Mouse (Mus musculus) small intestine, adult 10 weeks (tissue): ENCODE results near the gene Slx. TPM values are rescaled to one million over a fixed set of nuclear protein-coding genes. Genes with fewer than 3 reads are reported as not detected.

Source experiments
- polyA plus RNA-seq: library from polyadenylated mRNA; stranded (reverse); fragments of 350-450 nt; fragmentation: Illumina TruSeq; extraction: RNeasy Lipid Tissue Mini Kit (QIAGEN cat#74804); gene quantifications from one replicate; pipeline ENCODE4 v1.2.3, GENCODE M21; 2014; ENCODE audit warnings: low replicate concordance

The Slx gene
- polyA plus RNA-seq, result not detected

DNA sequence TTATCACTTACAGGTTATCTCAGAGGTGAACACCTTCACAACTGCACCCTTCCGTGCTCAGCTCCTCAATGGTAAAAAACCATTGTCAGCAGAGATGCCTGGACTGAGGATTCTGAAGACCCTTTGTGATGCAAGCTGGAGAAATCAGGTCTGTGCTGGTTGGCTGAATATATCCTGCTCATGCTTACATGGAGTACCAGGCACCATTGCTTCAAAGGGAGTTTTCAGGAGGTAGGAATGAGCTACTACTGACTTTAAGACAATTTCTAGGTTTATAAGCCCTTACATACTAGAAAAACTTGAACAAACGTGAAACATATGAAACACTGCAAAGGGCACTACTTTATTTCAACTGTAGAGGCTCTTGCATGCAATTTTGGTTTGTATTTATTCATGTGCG, at the start of gene Slx:
Slx (minus strand) TSS at position 101 of the 400 bp plus-strand sequence.

Other genes with a start within 250 kb of the Slx start
- gene Gm2030, start 235.5 kb downstream of the Slx start, polyA plus RNA-seq, result not detected
- gene Gm14525, start 157.1 kb upstream of the Slx start, polyA plus RNA-seq, result not detected